8 mouse cellular contexts compared by ENCODE assay signal in genomic region chr9:35115804-35116203, GRCm38 (mm10). TPM values are rescaled to one million over a fixed set of nuclear protein-coding genes. Genes with fewer than 3 reads are reported as not detected.
DNase-seq lines count a peak whose midpoint lies in the region; ATAC-seq and TF ChIP-seq lines count a peak whose summit lies in the region.

No protein-coding gene starts in this region.

- H3K36me3 ChIP-seq in kidney, embryonic 16.5 days (ENCODE audit: insufficient read depth, low read length), result no peaks in the 10 kb centered on the region
- H3K36me3 ChIP-seq in hindbrain, postnatal 0 days (ENCODE audit: insufficient read depth, low read length), result no peaks in the 10 kb centered on the region

- no peak for DNase-seq in kidney, postnatal 14 days
- DNase-seq in hindbrain, postnatal 0 days (ENCODE audit: low spot score), result no peak
- peak; percentile 20 for DNase-seq in neural tube, embryonic 10.5 days (ENCODE audit: extremely low spot score, low spot score)
- no peak for DNase-seq in left cerebral cortex, adult 8-10 months (ENCODE audit: low spot score in 2 of 2)
- DNase-seq in ovary, postnatal 36 days (ENCODE audit: low spot score), result no peak
- no peak for DNase-seq in frontal cortex, postnatal 10 days (ENCODE audit: low spot score in 2 of 2)

- ATAC-seq in kidney, embryonic 16.5 days (ENCODE audit: low FRiP score, low TSS enrichment), result peak; percentile 4; the same call in 1 of the 2 replicates
- no peak for ATAC-seq in hindbrain, postnatal 0 days

- no peaks in the 10 kb centered on the region for H3K9me3 ChIP-seq in kidney, embryonic 16.5 days (ENCODE audit: low read length)
- H3K9me3 ChIP-seq in hindbrain, postnatal 0 days (ENCODE audit: low read length), result no peaks in the 10 kb centered on the region

- peak overlapping the region; percentile 85 for H3K9ac ChIP-seq in kidney, embryonic 16.5 days (replicated peaks; ENCODE audit: low read length)
- H3K9ac ChIP-seq in hindbrain, postnatal 0 days (replicated peaks; ENCODE audit: low read length), result peak overlapping the region; percentile 74; the same call in 1 of the 2 replicates

- peak overlapping the region; percentile 75 for H3K4me3 ChIP-seq in kidney, embryonic 16.5 days (ENCODE audit: low read length)
- peak overlapping the region; percentile 87 for H3K4me3 ChIP-seq in brown adipose tissue, adult 24 weeks (ENCODE audit: insufficient read depth, low read depth, low read length)
- H3K4me3 ChIP-seq in hindbrain, postnatal 0 days (ENCODE audit: low read length), result peak overlapping the region; percentile 76

- no peak overlapping the region for H3K27ac ChIP-seq in kidney, embryonic 16.5 days (ENCODE audit: low read length)
- 0 out of 2 replicates have a peak overlapping the region, but pooled peaks have one; percentile 56 for H3K27ac ChIP-seq in brown adipose tissue, adult 24 weeks (replicated peaks; ENCODE audit: low read depth, low read length)
- peak overlapping the region; percentile 79; the same call in 1 of the 2 replicates for H3K27ac ChIP-seq in hindbrain, postnatal 0 days

- H3K27me3 ChIP-seq in kidney, embryonic 16.5 days (ENCODE audit: insufficient read depth, low read length), result no peaks in the 10 kb centered on the region
- H3K27me3 ChIP-seq in hindbrain, postnatal 0 days (ENCODE audit: insufficient read depth, low read length), result no peaks in the 10 kb centered on the region

- peaks cover 27% of the 10 kb centered on the region for H3K4me1 ChIP-seq in kidney, embryonic 16.5 days (ENCODE audit: insufficient read depth, low read length)
- H3K4me1 ChIP-seq in brown adipose tissue, adult 24 weeks (ENCODE audit: control insufficient read depth, insufficient read depth, insufficient read length, low read length), result peaks cover 13% of the 10 kb centered on the region; the same call in 1 of the 2 replicates
- H3K4me1 ChIP-seq in hindbrain, postnatal 0 days (ENCODE audit: insufficient read depth, low read length), result peaks cover 19% of the 10 kb centered on the region

- no peak for TF ChIP-seq CTCF in hindbrain, postnatal 0 days (IDR thresholded peaks at IDR 0.05; ENCODE audit: low read depth)

- H3K4me2 ChIP-seq in kidney, embryonic 16.5 days (replicated peaks; ENCODE audit: low read depth, low read length), result peak overlapping the region; percentile 88
- H3K4me2 ChIP-seq in hindbrain, postnatal 0 days (ENCODE audit: low read depth, low read length), result peak overlapping the region; percentile 90

- 27% methylated on average over 4 of the region's 4 CpGs for WGBS in kidney, embryonic 16.5 days
- 41% methylated on average over 4 of the region's 4 CpGs for WGBS in hindbrain, postnatal 0 days

RNA-seq across cellular contexts. Expression of gene St3gal4, which starts 3.3 kb away (rescaled TPM):
- polyA plus RNA-seq in kidney, embryonic 16.5 days (2015; fragmentation: Nextera tagmentation; extraction: Ambion mirVana), result 19.4 and 20.0 TPM in 2 replicates
- polyA plus RNA-seq in brown adipose tissue, adult 24 weeks (2012; ENCODE audit: insufficient read depth, insufficient read length, missing spikeins), result 14.2 and 15.2 TPM in 2 replicates
- total RNA-seq in hindbrain, postnatal 0 days (2014; rRNA removed), result 17.5 and 31.4 TPM in 2 replicates
- polyA plus RNA-seq in hindbrain, postnatal 0 days (2015; fragmentation: Nextera tagmentation; extraction: Ambion mirVana), result 16.4 and 16.9 TPM in 2 replicates
- total RNA-seq in left cerebral cortex, adult 8-10 months (2022), result 10 to 100 TPM; 26.5 to 30.4 (median 28.9) TPM
